Mouse (Mus musculus): ENCODE results near the gene Cux1. TPM values are rescaled to one million over a fixed set of nuclear protein-coding genes. Genes with fewer than 3 reads are reported as not detected.

Gene Cux1
- polyA plus RNA-seq, 1 experiment from 2014 or later: 17.1 TPM

- Histone ChIP-seq H3K36me3 (replicated peaks) (peaks cover 20% of the 10 kb centered on the region; the same call in 1 of the 2 replicates), H3K9me3 (replicated peaks) (no peaks in the 10 kb centered on the region), H3K4me2 (no peak overlapping the region; the same call in 1 of the 2 replicates), H3K4me3 (replicated peaks) (no peak overlapping the region), H3K27ac (replicated peaks) (0 out of 2 replicates have a peak overlapping the region, but pooled peaks have one; percentile 12), H3K9ac (no peak overlapping the region), H3K27me3 (no peaks in the 10 kb centered on the region), H3K4me1 (replicated peaks) (peaks cover 39% of the 10 kb centered on the region)
- 36% methylated on average over 4 of the region's 4 CpGs for WGBS (ENCODE audit: insufficient replicate concordance)
- peak; percentile 81 for ATAC-seq (ENCODE audit: insufficient read depth)
These were observed 232.5 kb downstream of the Cux1 start for GRCm38 (mm10) chr5:136334780-136335179.

- no peak for ATAC-seq (ENCODE audit: insufficient read depth)
- Histone ChIP-seq H3K27ac (replicated peaks) (no peak overlapping the region), H3K4me2 (no peak overlapping the region), H3K4me3 (replicated peaks) (no peak overlapping the region), H3K9me3 (replicated peaks) (no peaks in the 10 kb centered on the region), H3K27me3 (no peaks in the 10 kb centered on the region), H3K4me1 (replicated peaks) (peaks cover 39% of the 10 kb centered on the region), H3K9ac (no peak overlapping the region), H3K36me3 (replicated peaks) (0 out of 2 replicates have a peak, but pooled peaks cover 12% of the 10 kb centered on the region)
- WGBS (ENCODE audit: insufficient replicate concordance): 83% methylated on average over 1 of the region's 1 CpGs
These were observed 233.2 kb downstream of the Cux1 start for GRCm38 (mm10) chr5:136334051-136334450.

- Histone ChIP-seq H3K36me3 (replicated peaks) (0 out of 2 replicates have a peak, but pooled peaks cover 2% of the 10 kb centered on the region), H3K9me3 (replicated peaks) (no peaks in the 10 kb centered on the region), H3K4me1 (replicated peaks) (peaks cover 39% of the 10 kb centered on the region), H3K9ac (no peak overlapping the region), H3K27ac (replicated peaks) (no peak overlapping the region), H3K4me3 (replicated peaks) (no peak overlapping the region), H3K4me2 (no peak overlapping the region), H3K27me3 (no peaks in the 10 kb centered on the region)
- ATAC-seq (ENCODE audit: insufficient read depth): no peak
- 80% methylated on average over 11 of the region's 11 CpGs for WGBS (ENCODE audit: insufficient replicate concordance)
These were observed 234.4 kb downstream of the Cux1 start for GRCm38 (mm10) chr5:136332786-136333462.

- H3K27me3 ChIP-seq: no peaks in the 10 kb centered on the region
- H3K36me3 ChIP-seq (replicated peaks): peaks cover 13% of the 10 kb centered on the region
- no peaks in the 10 kb centered on the region for H3K4me1 ChIP-seq (replicated peaks)
- no peak overlapping the region for H3K9ac ChIP-seq
- no peak overlapping the region for H3K27ac ChIP-seq (replicated peaks)
- WGBS (ENCODE audit: insufficient replicate concordance): 78% methylated on average over 2 of the region's 2 CpGs
- H3K9me3 ChIP-seq (replicated peaks): no peaks in the 10 kb centered on the region
- no peak overlapping the region for H3K4me3 ChIP-seq (replicated peaks)
- H3K4me2 ChIP-seq: no peak overlapping the region
- no peak for ATAC-seq (ENCODE audit: insufficient read depth)
These were observed 239.6 kb downstream of the Cux1 start for GRCm38 (mm10) chr5:136327736-136328135.

- H3K4me2 ChIP-seq: no peak overlapping the region
- no peak for ATAC-seq (ENCODE audit: insufficient read depth)
- WGBS (ENCODE audit: insufficient replicate concordance): 66% methylated on average over 13 of the region's 13 CpGs
- no peak overlapping the region for H3K4me3 ChIP-seq (replicated peaks)
- no peak overlapping the region for H3K9ac ChIP-seq
- no peaks in the 10 kb centered on the region for H3K4me1 ChIP-seq (replicated peaks)
- no peak overlapping the region for H3K27ac ChIP-seq (replicated peaks)
- no peaks in the 10 kb centered on the region for H3K9me3 ChIP-seq (replicated peaks)
- H3K27me3 ChIP-seq: no peaks in the 10 kb centered on the region
- peaks cover 13% of the 10 kb centered on the region for H3K36me3 ChIP-seq (replicated peaks)
These were observed 240.7 kb downstream of the Cux1 start for GRCm38 (mm10) chr5:136326626-136327025.

GRCm38 (mm10) chr5:136324506-136324905 is 242.8 kb downstream of the Cux1 start:
- H3K27me3 ChIP-seq: no peaks in the 10 kb centered on the region
- WGBS (ENCODE audit: insufficient replicate concordance): 54% methylated on average over 4 of the region's 4 CpGs
- no peaks in the 10 kb centered on the region for H3K4me1 ChIP-seq (replicated peaks)
- H3K9ac ChIP-seq: no peak overlapping the region
- ATAC-seq (ENCODE audit: insufficient read depth): no peak
- no peak overlapping the region for H3K4me2 ChIP-seq
- H3K4me3 ChIP-seq (replicated peaks): no peak overlapping the region
- H3K36me3 ChIP-seq (replicated peaks): peaks cover 10% of the 10 kb centered on the region
- H3K9me3 ChIP-seq (replicated peaks): no peaks in the 10 kb centered on the region
- H3K27ac ChIP-seq (replicated peaks): no peak overlapping the region

- Histone ChIP-seq H3K4me3 (replicated peaks) (no peak overlapping the region), H3K4me1 (replicated peaks) (no peaks in the 10 kb centered on the region), H3K36me3 (replicated peaks) (0 out of 2 replicates have a peak, but pooled peaks cover 10% of the 10 kb centered on the region), H3K9ac (no peak overlapping the region), H3K27ac (replicated peaks) (no peak overlapping the region), H3K27me3 (no peaks in the 10 kb centered on the region), H3K9me3 (replicated peaks) (no peaks in the 10 kb centered on the region), H3K4me2 (no peak overlapping the region)
- WGBS (ENCODE audit: insufficient replicate concordance): 76% methylated on average over 6 of the region's 6 CpGs
- no peak for ATAC-seq (ENCODE audit: insufficient read depth)
These were observed 245.9 kb downstream of the Cux1 start for GRCm38 (mm10) chr5:136321378-136321777.

- Histone ChIP-seq H3K9ac (no peak overlapping the region), H3K4me2 (no peak overlapping the region), H3K36me3 (replicated peaks) (peaks cover 29% of the 10 kb centered on the region), H3K4me3 (replicated peaks) (no peak overlapping the region), H3K4me1 (replicated peaks) (no peaks in the 10 kb centered on the region), H3K27me3 (no peaks in the 10 kb centered on the region), H3K9me3 (replicated peaks) (no peaks in the 10 kb centered on the region), H3K27ac (replicated peaks) (no peak overlapping the region)
- ATAC-seq (ENCODE audit: insufficient read depth): no peak
- WGBS (ENCODE audit: insufficient replicate concordance): 90% methylated on average over 14 of the region's 14 CpGs
These were observed 254.7 kb downstream of the Cux1 start for GRCm38 (mm10) chr5:136312566-136312965.

GRCm38 (mm10) chr5:136312166-136312565 is 255.1 kb downstream of the Cux1 start:
- H3K4me1 ChIP-seq (replicated peaks): no peaks in the 10 kb centered on the region
- peaks cover 33% of the 10 kb centered on the region for H3K36me3 ChIP-seq (replicated peaks)
- 69% methylated on average over 4 of the region's 4 CpGs for WGBS (ENCODE audit: insufficient replicate concordance)
- H3K4me2 ChIP-seq: no peak overlapping the region
- no peak overlapping the region for H3K4me3 ChIP-seq (replicated peaks)
- no peak for ATAC-seq (ENCODE audit: insufficient read depth)
- no peaks in the 10 kb centered on the region for H3K27me3 ChIP-seq
- H3K9ac ChIP-seq: no peak overlapping the region
- no peak overlapping the region for H3K27ac ChIP-seq (replicated peaks)
- H3K9me3 ChIP-seq (replicated peaks): no peaks in the 10 kb centered on the region

GRCm38 (mm10) chr5:136306254-136306653 is 261.0 kb downstream of the Cux1 start:
- no peak overlapping the region for H3K4me2 ChIP-seq

GRCm38 (mm10) chr5:136303409-136303983 is 263.8 kb downstream of the Cux1 start:
- 83% methylated on average over 19 of the region's 19 CpGs for WGBS (ENCODE audit: insufficient replicate concordance)
- Histone ChIP-seq H3K4me1 (replicated peaks) (no peaks in the 10 kb centered on the region), H3K36me3 (replicated peaks) (peaks cover 48% of the 10 kb centered on the region), H3K9me3 (replicated peaks) (no peaks in the 10 kb centered on the region), H3K4me2 (no peak overlapping the region), H3K9ac (no peak overlapping the region), H3K27me3 (no peaks in the 10 kb centered on the region), H3K4me3 (replicated peaks) (no peak overlapping the region), H3K27ac (replicated peaks) (no peak overlapping the region)
- no peak for ATAC-seq (ENCODE audit: insufficient read depth)

More at GRCm38 (mm10) chr5:136306254-136306653, 261.0 kb downstream of the Cux1 start:
- Histone ChIP-seq H3K9ac (no peak overlapping the region), H3K9me3 (replicated peaks) (no peaks in the 10 kb centered on the region), H3K27me3 (no peaks in the 10 kb centered on the region), H3K4me1 (replicated peaks) (no peaks in the 10 kb centered on the region), H3K36me3 (replicated peaks) (peaks cover 57% of the 10 kb centered on the region), H3K27ac (replicated peaks) (no peak overlapping the region), H3K4me3 (replicated peaks) (no peak overlapping the region)
- ATAC-seq (ENCODE audit: insufficient read depth): no peak
- 76% methylated on average over 5 of the region's 5 CpGs for whole genome bisulfite sequencing (ENCODE audit: insufficient replicate concordance)

Data from liver, embryonic 15.5 days (tissue).